Mouse (Mus musculus) G1E (cell line): ENCODE measurements around the gene Sec22c. TPM values are rescaled to one million over a fixed set of nuclear protein-coding genes. Genes with fewer than 3 reads are reported as not detected.

ENCODE experiments used
- ATAC-seq: 2 replicates; pipeline ENCODE4 v1.8.0; 2016; ENCODE audit warnings: mild to moderate bottlenecking; ENCODE audit not compliant: insufficient number of reproducible peaks, poor library complexity, low FRiP score, severe bottlenecking; ENCODE audit errors: extremely low read depth
- DNase-seq: peaks from one replicate; pipeline ENCODE4 v3.0.0; 2012; ENCODE audit warnings: low spot score
- H3K27me3 ChIP-seq: 2 replicates; pipeline ENCODE4 v1.6.1; 2012; ENCODE audit warnings: mild to moderate bottlenecking, low read length, inconsistent platforms; ENCODE audit not compliant: insufficient read depth
- H3K36me3 ChIP-seq: replicated peaks from 2 replicates; pipeline ENCODE3; 2012; ENCODE audit warnings: mild to moderate bottlenecking, inconsistent platforms
- H3K4me1 ChIP-seq: 2 replicates; pipeline ENCODE4 v1.6.1; 2012; ENCODE audit warnings: low read depth, low read length, inconsistent platforms, mixed read lengths; ENCODE audit not compliant: insufficient read depth
- H3K4me3 ChIP-seq: 2 replicates; pipeline ENCODE4 v1.5.1; 2012; ENCODE audit warnings: low read depth, mild to moderate bottlenecking, inconsistent platforms, low read length, moderate library complexity, mixed read lengths
- H3K9me3 ChIP-seq: replicated peaks from 2 replicates; pipeline ENCODE4 v1.6.1; 2012; ENCODE audit warnings: inconsistent platforms
- CTCF ChIP-seq: IDR thresholded peaks from 2 replicates; pipeline ENCODE4 v1.5.1; 2012; ENCODE audit warnings: low read depth, low read length, inconsistent platforms, mixed read lengths
- GATA1 ChIP-seq: IDR thresholded peaks from 2 replicates; pipeline ENCODE4 v1.6.1; 2012; ENCODE audit warnings: borderline replicate concordance, low read length, inconsistent platforms, mixed read lengths
- GATA2 ChIP-seq: IDR thresholded peaks from 2 replicates; pipeline ENCODE4 v1.6.1; 2012; ENCODE audit warnings: low read depth, low read length, inconsistent platforms, borderline replicate concordance
- POLR2AphosphoS5 ChIP-seq: IDR thresholded peaks from 2 replicates; pipeline ENCODE4 v1.6.1; 2012; ENCODE audit warnings: low read depth, low read length, inconsistent platforms; ENCODE audit not compliant: insufficient replicate concordance
- TAL1 ChIP-seq: conservative IDR thresholded peaks from 2 replicates; pipeline ENCODE4 v1.6.1; 2012; ENCODE audit warnings: low read depth, low read length, inconsistent platforms, mixed read lengths
- polyA plus RNA-seq: library from polyadenylated mRNA; stranded (reverse); fragments of >175 nt; gene quantifications from 2 replicates; pipeline ENCODE4 v1.2.3, GENCODE M21; 2012
- total RNA-seq, 2 experiments: library from RNA; stranded (forward) in 1 of 2; stranded (reverse) in 1 of 2; fragments of 200-1000 nt in 1 of 2; fragments of >200 nt in 1 of 2; fragmentation: Nextera tagmentation in 1 of 2; gene quantifications; 2 replicates each; pipeline ENCODE4 v1.2.3; 2014 to 2017

Gene Sec22c
- total and polyA plus RNA-seq, 3 experiments: 3.6 to 4.8 (median 4.7) TPM

GRCm38 (mm10) chr9:121708506-121709486 lies 3.5 kb upstream of the Sec22c start:
- Histone ChIP-seq H3K36me3 (peaks cover 25% of the 10 kb centered on the region), H3K9me3 (no peaks in the 10 kb centered on the region), H3K27me3 (no peaks in the 10 kb centered on the region), H3K4me3 (no peak overlapping the region), H3K4me1 (peaks cover 69% of the 10 kb centered on the region)
- DNase-seq (no peak), ATAC-seq (no peak)
- TF ChIP-seq GATA1 (no peak), CTCF (no peak), POLR2AphosphoS5 (no peak), TAL1 (no peak), GATA2 (no peak)

DNA sequence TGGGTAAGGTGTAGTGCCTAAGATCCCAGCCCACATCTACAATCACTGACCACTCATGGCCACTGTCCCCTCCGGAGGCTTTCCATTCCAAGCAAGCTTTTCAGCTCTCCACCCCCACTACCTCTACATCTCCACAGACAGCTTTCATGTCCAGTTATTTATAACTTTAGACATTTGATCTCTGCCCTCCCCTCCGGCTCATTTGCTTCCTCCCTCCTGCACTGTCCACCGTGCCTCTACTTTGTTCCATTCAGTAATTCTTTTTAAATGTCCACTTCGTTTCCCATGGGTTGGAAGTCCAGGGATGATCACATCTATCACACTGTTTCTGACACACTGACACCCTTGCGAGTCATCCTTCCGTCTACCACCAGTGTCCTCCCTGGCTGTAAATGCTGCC lies 2.5 kb upstream of the Sec22c start:
- Histone ChIP-seq H3K4me1 (peaks cover 73% of the 10 kb centered on the region), H3K36me3 (peaks cover 15% of the 10 kb centered on the region), H3K27me3 (no peaks in the 10 kb centered on the region), H3K4me3 (no peak overlapping the region), H3K9me3 (no peaks in the 10 kb centered on the region)
- DNase-seq (no peak), ATAC-seq (no peak)
- TF ChIP-seq CTCF (no peak), TAL1 (no peak), POLR2AphosphoS5 (no peak), GATA1 (no peak), GATA2 (no peak)

- Histone ChIP-seq H3K4me3 (no peak overlapping the region; the same call in 1 of the 2 replicates), H3K4me1 (peaks cover 62% of the 10 kb centered on the region), H3K27me3 (no peaks in the 10 kb centered on the region), H3K36me3 (no peaks in the 10 kb centered on the region), H3K9me3 (no peaks in the 10 kb centered on the region)
- DNase-seq (no peak), ATAC-seq (no peak)
- TF ChIP-seq TAL1 (no peak), CTCF (no peak), GATA2 (no peak), GATA1 (no peak)
Observed at GRCm38 (mm10) chr9:121706029-121706675, 862 bp upstream of the Sec22c start.

DNA sequence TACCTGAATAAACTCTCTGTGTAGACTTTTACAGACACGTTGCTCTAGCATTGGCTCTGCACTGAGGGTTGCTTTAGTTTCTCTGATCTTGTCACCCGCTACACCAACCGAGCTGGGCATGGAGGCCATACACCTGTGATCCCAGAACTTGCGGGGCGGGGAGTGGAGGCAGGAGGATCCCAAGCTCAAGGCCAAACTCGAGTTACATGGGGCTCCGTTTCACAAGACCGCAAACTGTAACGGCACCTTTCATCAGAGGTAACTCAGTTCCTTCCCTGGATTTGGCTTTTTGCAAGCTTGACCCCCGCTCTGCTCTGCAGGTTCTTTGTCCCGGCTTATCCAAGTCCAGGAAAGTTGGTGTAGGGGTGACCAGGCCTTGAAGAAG lies 1.0 kb downstream of the Sec22c start:
- Histone ChIP-seq H3K9me3 (no peaks in the 10 kb centered on the region), H3K36me3 (no peaks in the 10 kb centered on the region), H3K27me3 (no peaks in the 10 kb centered on the region), H3K4me3 (peak overlapping the region; percentile 84), H3K4me1 (peaks cover 50% of the 10 kb centered on the region)
- DNase-seq (no peak), ATAC-seq (no peak)
- TF ChIP-seq CTCF: no peak
- TF ChIP-seq POLR2AphosphoS5: no peak
- TF ChIP-seq GATA1: no peak
- no peak for TF ChIP-seq GATA2
- no peak for TF ChIP-seq TAL1

DNA sequence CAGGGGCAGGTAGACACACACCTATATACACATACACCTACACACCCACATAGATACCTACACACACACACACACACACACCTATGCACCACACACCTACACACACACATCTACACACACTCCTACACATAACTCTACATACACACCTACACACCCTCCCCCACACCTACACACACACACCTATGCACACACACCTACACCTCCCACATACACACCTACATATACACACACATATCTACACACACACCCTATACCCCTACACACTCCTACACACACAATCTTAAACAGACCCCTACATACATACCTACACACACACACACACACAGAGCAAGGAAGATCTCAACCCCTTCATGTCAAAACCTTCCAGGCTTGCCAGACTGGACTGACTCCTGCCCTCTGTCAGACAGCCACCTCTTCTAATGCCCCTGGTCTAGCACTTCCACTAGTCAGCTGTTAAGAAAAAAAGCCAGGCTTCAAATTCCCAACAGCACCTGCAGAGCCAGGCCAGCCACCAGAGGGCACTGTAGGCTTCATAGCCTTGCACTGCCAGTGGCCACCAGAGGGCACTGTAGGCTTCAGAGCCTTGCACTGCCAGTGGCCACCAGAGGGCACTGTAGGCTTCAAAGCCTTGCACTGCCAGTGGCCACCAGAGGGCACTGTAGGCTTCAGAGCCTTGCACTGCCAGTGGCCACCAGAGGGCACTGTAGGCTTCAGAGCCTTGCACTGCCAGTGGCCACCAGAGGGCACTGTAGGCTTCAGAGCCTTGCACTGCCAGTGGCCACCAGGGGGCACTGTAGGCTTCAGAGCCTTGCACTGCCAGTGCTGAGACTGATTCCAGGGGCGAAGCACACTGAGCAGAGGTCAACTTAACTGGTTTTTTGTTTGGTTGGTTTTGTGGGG lies 7.9 kb downstream of the Sec22c start:
- H3K36me3 ChIP-seq: peaks cover 33% of the 10 kb centered on the region
- TF ChIP-seq CTCF: peak; percentile 90
- no peak for TF ChIP-seq GATA2
- no peak overlapping the region; the same call in 1 of the 2 replicates for H3K4me3 ChIP-seq
- peaks cover 2% of the 10 kb centered on the region; the same call in 1 of the 2 replicates for H3K4me1 ChIP-seq
- no peak for ATAC-seq
- no peaks in the 10 kb centered on the region for H3K27me3 ChIP-seq
- peaks cover 8% of the 10 kb centered on the region for H3K9me3 ChIP-seq
- no peak for DNase-seq

GRCm38 (mm10) chr9:121696626-121697025 lies 8.7 kb downstream of the Sec22c start:
- no peak overlapping the region for H3K4me3 ChIP-seq
- DNase-seq: no peak
- TF ChIP-seq GATA2 (no peak), TAL1 (no peak), CTCF (no peak), GATA1 (no peak), POLR2AphosphoS5 (no peak)
- peaks cover 34% of the 10 kb centered on the region for H3K36me3 ChIP-seq
- peaks cover 2% of the 10 kb centered on the region; the same call in 1 of the 2 replicates for H3K4me1 ChIP-seq
- H3K27me3 ChIP-seq: no peaks in the 10 kb centered on the region
- no peak for ATAC-seq
- peaks cover 8% of the 10 kb centered on the region for H3K9me3 ChIP-seq
